ENCODE assay signal across 13 mouse cellular contexts in the genomic region with DNA sequence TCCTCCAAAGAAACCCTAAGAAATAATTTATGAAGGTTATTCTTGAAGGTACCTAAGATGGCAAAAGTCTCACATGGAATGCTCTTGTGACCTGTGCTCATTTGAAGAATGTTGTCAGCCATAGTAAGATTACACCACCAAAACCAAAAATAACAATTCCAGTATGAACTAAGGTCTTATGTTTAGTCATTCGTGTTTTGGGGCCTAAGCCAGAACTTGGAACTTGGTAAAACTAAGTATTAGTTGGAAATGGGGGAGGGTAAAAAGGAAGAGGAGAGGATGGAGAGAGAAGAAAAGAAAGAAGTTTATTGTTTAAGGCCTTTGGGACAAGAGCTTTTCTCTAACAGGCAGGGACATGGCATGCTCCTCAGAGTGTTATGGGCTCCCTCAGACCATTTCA.
"Had no signal": no experiment of that assay in that cellular context is flagged by ENCODE, and none has a peak within 500 bp of the region (broad histone marks: within the 10 kb centered on the region; RNA-seq: fewer than 3 reads in every experiment).

No protein-coding gene starts in this region.

- DNase-seq: gastrocnemius, adult 2 months; gastrocnemius, postnatal 10 days; gastrocnemius, postnatal 25 days; heart, adult 18-20 months; heart, postnatal 10 days; heart, postnatal 4 days; kidney, adult 18-20 months; kidney, adult 8-10 months; kidney, postnatal 10 days; kidney, postnatal 25 days; kidney, postnatal 4 days; liver; liver, embryonic 13.5 days had no signal
